Mouse (Mus musculus): ENCODE data around the gene Pcbp4. TPM values are rescaled to one million over a fixed set of nuclear protein-coding genes. Genes with fewer than 3 reads are reported as not detected.

The Pcbp4 gene
- polyA plus RNA-seq, 1 experiment from 2014 or later = 7.4 TPM

DNA sequence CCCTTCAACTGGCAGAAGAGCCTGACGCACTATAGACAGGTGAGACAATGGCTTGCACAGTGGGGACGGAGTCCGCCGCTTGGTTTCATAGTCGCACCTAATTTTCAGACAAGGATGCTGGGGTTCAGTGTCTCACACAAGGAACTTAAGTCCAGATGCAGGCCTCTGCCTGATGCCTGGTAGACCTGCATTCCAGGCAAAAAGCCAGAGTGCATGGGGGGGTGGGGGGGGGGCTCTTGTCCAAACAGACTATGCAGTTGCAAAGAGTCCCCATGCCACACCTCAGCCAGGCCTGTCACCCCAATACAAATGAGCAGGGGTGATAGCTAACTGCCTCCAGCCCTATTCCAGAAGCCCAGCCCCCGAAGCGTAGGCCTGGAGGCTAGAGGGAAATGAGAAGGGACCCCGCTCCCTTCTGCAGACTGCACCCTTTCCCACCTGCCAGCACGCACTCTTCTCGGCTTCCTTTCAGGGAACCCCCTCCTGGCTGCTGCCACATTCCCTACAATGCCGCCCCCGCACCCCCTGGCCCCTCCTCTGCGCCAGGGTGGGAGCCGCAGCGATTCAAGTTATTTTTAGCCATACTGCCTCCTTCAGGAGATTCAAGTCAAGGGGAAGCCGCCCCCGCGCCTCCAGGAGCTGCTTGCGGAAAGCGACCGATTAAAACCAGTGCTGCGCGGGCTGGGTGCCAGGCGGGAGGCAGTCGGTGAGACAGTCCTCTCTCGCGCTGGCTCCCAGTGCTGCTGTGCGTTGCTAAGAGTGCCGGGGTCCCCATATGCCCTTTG lies 35.1 kb upstream of the Pcbp4 start:
- Histone ChIP-seq H3K27me3 (peaks cover 47% of the 10 kb centered on the region), H3K36me3 (replicated peaks) (no peaks in the 10 kb centered on the region), H3K4me1 (replicated peaks) (peaks cover 21% of the 10 kb centered on the region), H3K9ac (0 out of 2 replicates have a peak overlapping the region, but pooled peaks have one; percentile 11), H3K27ac (replicated peaks) (no peak overlapping the region), H3K4me2 (peak overlapping the region; percentile 44; the same call in 1 of the 2 replicates), H3K4me3 (replicated peaks) (no peak overlapping the region; the same call in 1 of the 2 replicates), H3K9me3 (replicated peaks) (no peaks in the 10 kb centered on the region)
- WGBS (ENCODE audit: insufficient replicate concordance) = 19% methylated on average over 29 of the region's 29 CpGs
- no peak for ATAC-seq (ENCODE audit: insufficient read depth)

DNA sequence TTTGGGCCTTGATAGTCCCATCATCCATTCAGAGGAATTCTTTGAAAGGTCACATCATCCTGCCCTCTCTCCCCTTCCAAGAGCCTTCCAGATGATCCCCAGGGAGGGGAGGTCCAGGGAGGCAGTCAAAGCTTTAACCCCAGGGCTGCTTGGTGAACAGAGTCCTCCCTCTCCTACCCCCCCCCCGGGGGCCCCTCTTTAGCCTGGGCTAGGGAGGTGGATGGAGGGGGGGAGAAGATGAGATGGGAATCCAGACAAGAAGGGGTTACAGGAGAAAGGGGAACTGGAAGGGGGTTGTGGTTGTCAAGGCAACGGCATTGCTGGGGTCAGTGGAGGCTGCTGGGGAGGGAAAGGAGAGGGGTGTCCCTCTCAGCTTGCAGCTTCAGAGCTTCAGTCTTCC lies 32.5 kb upstream of the Pcbp4 start:
- 0% methylated on average over 2 of the region's 2 CpGs for WGBS (ENCODE audit: insufficient replicate concordance)
- H3K27me3 ChIP-seq = peaks cover 51% of the 10 kb centered on the region
- no peak overlapping the region for H3K27ac ChIP-seq (replicated peaks)
- no peak overlapping the region for H3K4me3 ChIP-seq (replicated peaks)
- no peak overlapping the region for H3K9ac ChIP-seq
- peaks cover 19% of the 10 kb centered on the region for H3K4me1 ChIP-seq (replicated peaks)
- H3K9me3 ChIP-seq (replicated peaks) = no peaks in the 10 kb centered on the region
- H3K4me2 ChIP-seq = no peak overlapping the region
- no peak for ATAC-seq (ENCODE audit: insufficient read depth)
- no peaks in the 10 kb centered on the region for H3K36me3 ChIP-seq (replicated peaks)

- Histone ChIP-seq H3K9ac (no peak overlapping the region), H3K4me2 (peak overlapping the region; percentile 35; the same call in 1 of the 2 replicates), H3K27me3 (peaks cover 51% of the 10 kb centered on the region), H3K27ac (replicated peaks) (no peak overlapping the region), H3K4me1 (replicated peaks) (peaks cover 19% of the 10 kb centered on the region), H3K4me3 (replicated peaks) (no peak overlapping the region), H3K36me3 (replicated peaks) (no peaks in the 10 kb centered on the region), H3K9me3 (replicated peaks) (no peaks in the 10 kb centered on the region)
- 11% methylated on average over 18 of the region's 18 CpGs for WGBS (ENCODE audit: insufficient replicate concordance)
- ATAC-seq (ENCODE audit: insufficient read depth) = no peak
Observed at GRCm38 (mm10) chr9:106421033-106421864, 31.8 kb upstream of the Pcbp4 start.

DNA sequence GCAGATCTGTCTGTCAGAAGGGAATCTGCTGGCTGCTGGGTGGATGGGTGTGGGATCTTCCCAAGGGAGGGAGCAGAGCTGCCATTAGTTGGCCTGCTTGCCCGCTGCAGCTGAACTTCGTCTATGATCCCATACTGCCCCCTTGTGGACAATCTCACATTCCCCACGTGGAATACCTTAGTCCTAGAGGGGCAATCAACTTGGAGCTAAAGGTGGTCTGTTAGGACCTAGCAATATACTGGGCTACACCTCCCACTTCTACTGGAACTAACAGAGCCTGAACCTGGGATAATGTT lies 31.3 kb upstream of the Pcbp4 start:
- Histone ChIP-seq H3K4me3 (replicated peaks) (no peak overlapping the region), H3K27me3 (peaks cover 51% of the 10 kb centered on the region), H3K36me3 (replicated peaks) (no peaks in the 10 kb centered on the region), H3K4me2 (peak overlapping the region; percentile 35; the same call in 1 of the 2 replicates), H3K4me1 (replicated peaks) (peaks cover 19% of the 10 kb centered on the region), H3K9me3 (replicated peaks) (no peaks in the 10 kb centered on the region), H3K9ac (no peak overlapping the region), H3K27ac (replicated peaks) (no peak overlapping the region)
- peak; percentile 48 for ATAC-seq (ENCODE audit: insufficient read depth)
- 1% methylated on average over 3 of the region's 3 CpGs for WGBS (ENCODE audit: insufficient replicate concordance)

- peak; percentile 23; the same call in 1 of the 2 replicates for ATAC-seq (ENCODE audit: insufficient read depth)
- 13% methylated on average over 11 of the region's 11 CpGs for WGBS (ENCODE audit: insufficient replicate concordance)
- Histone ChIP-seq H3K27me3 (no peaks in the 10 kb centered on the region), H3K4me3 (replicated peaks) (peak overlapping the region; percentile 85), H3K36me3 (replicated peaks) (peaks cover 35% of the 10 kb centered on the region), H3K9me3 (replicated peaks) (no peaks in the 10 kb centered on the region), H3K9ac (peak overlapping the region; percentile 50), H3K27ac (replicated peaks) (peak overlapping the region; percentile 78), H3K4me1 (replicated peaks) (peaks cover 46% of the 10 kb centered on the region), H3K4me2 (peak overlapping the region; percentile 88)
Observed at GRCm38 (mm10) chr9:106428719-106429220, 24.3 kb upstream of the Pcbp4 start.

GRCm38 (mm10) chr9:106429221-106430014 lies 23.7 kb upstream of the Pcbp4 start, which contains the start of gene Rpl29:
TSS of gene Rpl29 (plus strand) at chr9:106429454.
- Histone ChIP-seq H3K27ac (replicated peaks) (peak within 1 kb of the TSS; percentile 84), H3K9ac (peak within 1 kb of the TSS; percentile 86), H3K27me3 (no peaks in the 10 kb centered on the region), H3K4me2 (peak within 1 kb of the TSS; percentile 88), H3K9me3 (replicated peaks) (no peaks in the 10 kb centered on the region), H3K36me3 (replicated peaks) (peaks cover 41% of the 10 kb centered on the region), H3K4me3 (replicated peaks) (peak within 1 kb of the TSS; percentile 85), H3K4me1 (replicated peaks) (peaks cover 53% of the 10 kb centered on the region)
- under 1% methylated on average over 55 of the region's 55 CpGs for WGBS (ENCODE audit: insufficient replicate concordance)
- peak; percentile 79 for ATAC-seq (ENCODE audit: insufficient read depth)

GRCm38 (mm10) chr9:106430015-106430264 lies 23.2 kb upstream of the Pcbp4 start:
- ATAC-seq (ENCODE audit: insufficient read depth) = no peak
- Histone ChIP-seq H3K9ac (peak overlapping the region; percentile 86), H3K4me3 (replicated peaks) (peak overlapping the region; percentile 85), H3K36me3 (replicated peaks) (peaks cover 42% of the 10 kb centered on the region), H3K4me2 (peak overlapping the region; percentile 88), H3K27me3 (no peaks in the 10 kb centered on the region), H3K27ac (replicated peaks) (peak overlapping the region; percentile 84), H3K4me1 (replicated peaks) (peaks cover 58% of the 10 kb centered on the region), H3K9me3 (replicated peaks) (no peaks in the 10 kb centered on the region)
- 0% methylated on average over 4 of the region's 4 CpGs for WGBS (ENCODE audit: insufficient replicate concordance)

GRCm38 (mm10) chr9:106433389-106433788 lies 19.7 kb upstream of the Pcbp4 start:
- WGBS (ENCODE audit: insufficient replicate concordance) = 65% methylated on average over 7 of the region's 7 CpGs
- H3K27ac ChIP-seq (replicated peaks) = peak overlapping the region; percentile 25; the same call in 1 of the 2 replicates
- no peak overlapping the region for H3K4me3 ChIP-seq (replicated peaks)
- H3K36me3 ChIP-seq (replicated peaks) = peaks cover 42% of the 10 kb centered on the region
- no peaks in the 10 kb centered on the region for H3K9me3 ChIP-seq (replicated peaks)
- no peaks in the 10 kb centered on the region for H3K27me3 ChIP-seq
- no peak for ATAC-seq (ENCODE audit: insufficient read depth)
- H3K4me2 ChIP-seq = no peak overlapping the region; the same call in 1 of the 2 replicates
- peaks cover 89% of the 10 kb centered on the region for H3K4me1 ChIP-seq (replicated peaks)
- H3K9ac ChIP-seq = no peak overlapping the region

- WGBS (ENCODE audit: insufficient replicate concordance) = 73% methylated on average over 9 of the region's 9 CpGs
- peak overlapping the region; percentile 80; the same call in 1 of the 2 replicates for H3K4me2 ChIP-seq
- no peaks in the 10 kb centered on the region for H3K27me3 ChIP-seq
- H3K36me3 ChIP-seq (replicated peaks) = peaks cover 29% of the 10 kb centered on the region
- H3K27ac ChIP-seq (replicated peaks) = no peak overlapping the region
- no peak overlapping the region for H3K4me3 ChIP-seq (replicated peaks)
- H3K9me3 ChIP-seq (replicated peaks) = no peaks in the 10 kb centered on the region
- no peak overlapping the region for H3K9ac ChIP-seq
- no peak for ATAC-seq (ENCODE audit: insufficient read depth)
- peaks cover 72% of the 10 kb centered on the region for H3K4me1 ChIP-seq (replicated peaks)
Observed at GRCm38 (mm10) chr9:106436566-106436965, 16.5 kb upstream of the Pcbp4 start.

- H3K27ac ChIP-seq (replicated peaks) = no peak overlapping the region
- WGBS (ENCODE audit: insufficient replicate concordance) = 73% methylated on average over 5 of the region's 5 CpGs
- H3K36me3 ChIP-seq (replicated peaks) = no peaks in the 10 kb centered on the region
- peaks cover 43% of the 10 kb centered on the region for H3K4me1 ChIP-seq (replicated peaks)
- ATAC-seq (ENCODE audit: insufficient read depth) = no peak
- no peaks in the 10 kb centered on the region for H3K27me3 ChIP-seq
- H3K9me3 ChIP-seq (replicated peaks) = no peaks in the 10 kb centered on the region
- H3K9ac ChIP-seq = no peak overlapping the region
- no peak overlapping the region for H3K4me2 ChIP-seq
- no peak overlapping the region for H3K4me3 ChIP-seq (replicated peaks)
Observed at GRCm38 (mm10) chr9:106442680-106443079, 10.4 kb upstream of the Pcbp4 start.

Data from liver, embryonic 15.5 days (tissue).